Mouse (Mus musculus) kidney, adult 10 weeks (tissue): ENCODE measurements around the gene Ttc22. TPM values are rescaled to one million over a fixed set of nuclear protein-coding genes. Genes with fewer than 3 reads are reported as not detected.

ENCODE experiments used
- polyA plus RNA-seq: library from polyadenylated mRNA; stranded (reverse); fragments of 350-450 nt; fragmentation: Illumina TruSeq; extraction: RNeasy Lipid Tissue Mini Kit (QIAGEN cat#74804); gene quantifications from one replicate; pipeline ENCODE4 v1.2.3, GENCODE M21; 2014; ENCODE audit warnings: low read depth, low replicate concordance

The Ttc22 gene
- 0.32 TPM for polyA plus RNA-seq

DNA sequence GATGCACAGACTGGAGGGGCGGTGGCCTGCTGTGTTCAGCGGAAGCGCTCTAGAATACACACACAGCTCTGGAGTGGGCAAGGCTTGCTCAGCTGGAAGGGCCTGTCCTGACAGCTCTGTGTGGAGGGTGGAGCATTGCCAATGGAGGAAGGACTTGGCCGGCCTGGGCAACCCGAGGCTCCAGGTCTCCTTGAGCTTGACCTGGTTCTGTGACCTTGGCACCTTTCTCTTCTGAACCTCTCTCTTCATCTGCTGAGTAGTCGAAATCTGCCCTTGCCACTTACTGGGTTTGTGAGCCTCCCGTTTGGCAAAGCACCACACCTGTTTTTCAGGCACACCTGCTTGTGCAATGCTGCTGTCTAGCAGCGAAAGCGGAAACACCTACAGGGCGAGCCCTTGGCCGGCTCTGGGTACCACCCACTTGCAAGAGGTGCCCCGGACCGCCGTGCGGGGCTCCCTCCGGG lies at the start of gene Ttc22:
TSS of gene Ttc22 (plus strand) at position 403 of the 464 bp plus-strand sequence.

GRCm38 (mm10) chr4:106617056-106617455 lies 5.2 kb upstream of the Ttc22 start, which contains the start of gene Lexm:
TSS of gene Lexm (minus strand) at chr4:106617241.

DNA sequence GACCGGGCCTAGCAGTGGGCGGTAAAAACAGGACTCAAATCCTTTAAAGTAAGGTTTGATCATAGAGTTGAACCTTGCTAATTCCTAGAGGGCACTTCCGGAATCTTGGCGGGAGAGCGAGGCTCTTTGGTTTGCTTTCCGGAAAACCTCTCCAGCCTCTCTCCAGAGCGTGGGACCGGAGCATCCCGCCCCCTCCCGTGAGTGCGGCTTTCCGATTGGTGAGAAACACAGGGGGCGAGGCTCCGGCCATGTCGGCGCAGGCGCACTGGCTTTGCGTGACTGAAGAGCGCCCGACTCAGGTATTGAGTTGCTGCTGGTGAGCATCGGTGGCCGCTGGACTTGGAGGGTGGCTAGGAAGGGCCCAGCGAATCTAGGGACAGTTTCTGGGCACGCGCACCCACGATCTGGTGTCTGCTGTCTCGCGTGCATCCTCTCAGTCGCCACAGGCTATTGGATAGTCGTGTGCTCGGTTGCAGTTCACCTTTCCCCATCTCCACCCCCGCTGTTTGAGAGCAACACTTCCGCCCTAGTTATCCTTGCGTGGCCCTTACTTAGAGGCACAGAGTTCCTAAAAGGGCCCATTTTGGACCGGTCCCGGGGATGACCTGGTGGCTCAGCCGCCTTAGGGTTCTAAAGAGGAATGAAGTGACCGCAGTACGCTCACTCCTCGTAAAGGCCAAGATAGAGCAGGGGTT lies 28.7 kb downstream of the Ttc22 start, which contains the start of gene Pars2:
TSS of gene Pars2 (plus strand) at position 237 of the 695 bp plus-strand sequence.

DNA sequence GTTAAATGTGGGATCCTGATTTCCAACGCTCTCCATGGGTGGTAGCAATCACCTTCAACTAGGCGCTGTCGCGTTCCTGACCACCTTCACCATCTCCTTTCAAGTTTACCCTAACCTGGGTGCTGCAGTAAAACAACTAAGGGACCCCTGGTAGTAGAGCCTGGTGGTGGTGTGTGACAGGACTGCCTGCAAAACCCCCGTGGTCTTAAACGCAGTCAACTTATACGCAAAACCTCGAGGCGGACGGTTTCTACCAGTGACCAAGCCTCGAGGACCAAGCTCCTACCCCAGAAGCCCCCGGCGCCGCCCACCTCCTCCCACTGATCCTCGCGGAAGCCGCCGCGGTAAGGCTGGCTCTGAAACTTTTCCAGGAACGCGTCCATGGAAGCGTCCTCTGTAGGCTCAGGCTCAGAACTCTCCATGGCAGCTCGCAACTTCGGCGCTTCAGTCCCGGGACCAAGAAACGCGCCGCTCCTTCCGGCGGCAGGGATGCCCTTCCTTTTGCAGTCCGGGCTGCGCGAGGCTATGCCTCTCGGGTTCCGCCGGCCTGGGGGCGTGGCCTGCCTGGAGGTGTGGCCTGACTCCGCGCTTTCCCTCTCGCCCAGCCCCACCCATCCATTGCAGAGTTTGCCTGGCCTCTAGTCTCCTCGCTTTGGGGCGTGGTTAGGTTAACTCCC lies 56.3 kb downstream of the Ttc22 start, which contains the start of gene Ttc4:
TSS of gene Ttc4 (minus strand) at position 503 of the 677 bp plus-strand sequence.

Other genes starting within 250 kb of the Ttc22 start
- 0.24 TPM for gene Pcsk9, start 158.1 kb upstream of the Ttc22 start, polyA plus RNA-seq
- gene Bsnd, start 130.1 kb upstream of the Ttc22 start, polyA plus RNA-seq = 13.1 TPM
- 6.8 TPM for gene Dhcr24, start 61.4 kb upstream of the Ttc22 start, polyA plus RNA-seq
- gene Lexm, start 5.2 kb upstream of the Ttc22 start, polyA plus RNA-seq = not detected
- 2.5 TPM for gene Pars2, start 28.6 kb downstream of the Ttc22 start, polyA plus RNA-seq
- 28.8 TPM for gene Ttc4, start 56.5 kb downstream of the Ttc22 start, polyA plus RNA-seq
- gene Mroh7, start 108.5 kb downstream of the Ttc22 start, polyA plus RNA-seq = 1.3 TPM
- 5.1 TPM for gene Fam151a, start 111.5 kb downstream of the Ttc22 start, polyA plus RNA-seq
- gene Acot11, start 182.6 kb downstream of the Ttc22 start, polyA plus RNA-seq = 2.3 TPM